Mouse (Mus musculus) erythroblast, embryonic 14.5 days (primary cell): Measurements from ENCODE around the gene Cux1.

Source experiments
- GATA1 ChIP-seq: IDR thresholded peaks from 2 replicates; pipeline ENCODE4 v1.6.1; 2012; ENCODE audit warnings: low read length, inconsistent platforms, mixed read lengths
- TAL1 ChIP-seq: IDR thresholded peaks from 3 replicates; pipeline ENCODE4 v1.6.1; 2012; ENCODE audit warnings: low read length, inconsistent platforms, mixed read lengths

DNA sequence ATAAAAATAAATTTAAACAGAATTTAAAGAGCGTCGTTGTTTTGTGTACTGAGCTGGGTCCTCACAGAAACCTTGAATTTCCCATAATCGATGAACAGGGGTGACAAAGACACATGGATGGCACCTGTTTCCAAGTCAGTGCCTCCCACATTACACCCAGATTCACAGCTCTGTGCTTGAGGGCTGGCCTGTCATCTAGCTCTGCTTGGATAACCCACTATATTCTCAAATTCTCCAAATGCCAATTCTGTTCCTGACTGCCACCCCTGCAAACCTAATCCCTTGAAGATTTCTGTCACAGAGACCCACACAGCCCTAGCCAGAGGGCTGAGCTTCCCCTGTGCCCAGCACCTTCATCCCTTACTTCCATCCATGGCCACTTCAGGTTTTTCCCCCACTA is 114.6 kb downstream of the Cux1 start:
- TF ChIP-seq GATA1 (no peak), TAL1 (no peak)
